ENCODE assay signal across 26 mouse cellular contexts in the genomic region with DNA sequence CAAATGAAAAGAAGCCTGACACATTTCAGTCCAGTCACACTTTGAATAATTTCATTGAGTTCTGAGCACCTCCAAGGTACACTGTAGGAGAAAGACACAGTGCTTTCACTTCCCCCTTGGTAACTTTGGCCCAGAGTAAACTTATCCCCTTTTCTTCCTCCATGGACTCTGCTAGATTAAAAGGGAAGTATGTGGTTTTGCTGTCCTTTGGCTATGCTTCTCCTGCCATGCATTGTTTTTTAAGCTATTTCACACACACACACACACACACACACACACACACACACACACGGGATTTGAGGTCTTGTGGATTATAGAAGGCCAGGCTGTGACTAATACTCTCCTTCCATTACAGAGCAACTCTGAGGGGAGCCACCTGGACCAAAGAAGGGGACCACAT. TPM values are rescaled to one million over a fixed set of nuclear protein-coding genes. Genes with fewer than 3 reads are reported as not detected.
DNase-seq lines count a peak whose midpoint lies in the region; ATAC-seq and TF ChIP-seq lines count a peak whose summit lies in the region.
"Had no signal": no experiment of that assay in that cellular context is flagged by ENCODE, and none has a peak within 500 bp of the region (broad histone marks: within the 10 kb centered on the region; RNA-seq: fewer than 3 reads in every experiment).

No protein-coding gene starts in this region.

- TF ChIP-seq CTCF in lung, postnatal 0 days (IDR thresholded peaks at IDR 0.05): no peak
- TF ChIP-seq CTCF in lung, adult 2 months (IDR thresholded peaks at IDR 0.05; ENCODE audit: insufficient read depth, low read length): no peak

- no peak overlapping the region for H3K4me3 ChIP-seq in lung, postnatal 0 days (ENCODE audit: low read depth, low read length)
- H3K4me3 ChIP-seq in lung, adult 2 months (replicated peaks; ENCODE audit: extremely low read depth, low read depth, low read length): no peak overlapping the region
- H3K4me3 ChIP-seq in midbrain, embryonic 15.5 days: no peak overlapping the region
- H3K4me3 ChIP-seq: forebrain, embryonic 12.5 days; heart, embryonic 13.5 days; myocyte had no signal

- H3K4me2 ChIP-seq in lung, postnatal 0 days (replicated peaks; ENCODE audit: low read depth, low read length): no peak overlapping the region
- no peak overlapping the region for H3K4me2 ChIP-seq in midbrain, embryonic 15.5 days
- H3K4me2 ChIP-seq: forebrain, embryonic 12.5 days; heart, embryonic 13.5 days; lung, embryonic 14.5 days; midbrain, embryonic 11.5 days had no signal

- no peak overlapping the region for H3K9ac ChIP-seq in lung, postnatal 0 days (replicated peaks; ENCODE audit: low read depth)
- H3K9ac ChIP-seq in midbrain, embryonic 15.5 days: no peak overlapping the region
- H3K9ac ChIP-seq: forebrain, embryonic 12.5 days; heart, embryonic 13.5 days; lung, embryonic 14.5 days had no signal

- no peaks in the 10 kb centered on the region for H3K9me3 ChIP-seq in lung, postnatal 0 days (ENCODE audit: low read length)
- H3K9me3 ChIP-seq in midbrain, embryonic 15.5 days: peaks cover 3% of the 10 kb centered on the region; the same call in 1 of the 2 replicates

- H3K27me3 ChIP-seq in lung, postnatal 0 days (replicated peaks; ENCODE audit: insufficient read depth, low read length): no peaks in the 10 kb centered on the region
- H3K27me3 ChIP-seq in midbrain, embryonic 15.5 days (replicated peaks): no peaks in the 10 kb centered on the region
- H3K27me3 ChIP-seq: forebrain, embryonic 12.5 days; heart, embryonic 13.5 days; Patski had no signal

- H3K4me1 ChIP-seq in lung, postnatal 0 days (ENCODE audit: insufficient read depth, low read depth, low read length): no peaks in the 10 kb centered on the region
- H3K4me1 ChIP-seq in lung, adult 2 months (ENCODE audit: control insufficient read depth, insufficient read depth, low read length): no peaks in the 10 kb centered on the region
- H3K4me1 ChIP-seq in midbrain, embryonic 15.5 days: no peaks in the 10 kb centered on the region
- H3K4me1 ChIP-seq: forebrain, embryonic 12.5 days; heart, embryonic 13.5 days had no signal

- TF ChIP-seq POLR2A in lung, adult 2 months (IDR thresholded peaks at IDR 0.05; ENCODE audit: borderline replicate concordance, extremely low read depth, low read depth, low read length): no peak

- 75% methylated on average over 1 of the region's 1 CpGs for WGBS in lung, postnatal 0 days
- 60% methylated on average over 1 of the region's 1 CpGs for WGBS in lung, adult 2 months
- WGBS in midbrain, embryonic 15.5 days: 65% methylated on average over 1 of the region's 1 CpGs

- peaks cover 10% of the 10 kb centered on the region; the same call in 1 of the 2 replicates for H3K36me3 ChIP-seq in lung, postnatal 0 days (ENCODE audit: insufficient read depth, low read length)
- H3K36me3 ChIP-seq in midbrain, embryonic 15.5 days (replicated peaks): peaks cover 25% of the 10 kb centered on the region

- ATAC-seq in lung, postnatal 0 days: no peak
- ATAC-seq in hematopoietic stem cell, adult 5-6 weeks (replicated peaks in 1 of 2; ENCODE audit: insufficient read depth in 1 of 2, low FRiP score in 2 of 2, low TSS enrichment in 1 of 2, low read depth in 1 of 2, poor library complexity in 2 of 2, severe bottlenecking in 2 of 2): peak; percentile 59 to 83
- ATAC-seq in midbrain, embryonic 15.5 days (replicated peaks): no peak
- ATAC-seq: activated CD4-positive, CD25-positive, alpha-beta regulatory T cell, adult 4 months; Patski had no signal

- DNase-seq in lung, postnatal 0 days (ENCODE audit: low spot score): peak; percentile 15
- no peak for DNase-seq in lung, adult 2 months
- DNase-seq in MEL-GATA-1-ER (ENCODE audit: extremely low read depth, low read depth): peak; percentile 49
- no peak for DNase-seq in cerebellum, adult 18-20 months
- DNase-seq in thymus, postnatal 10 days (ENCODE audit: low spot score in 2 of 2): no peak
- DNase-seq: adrenal gland, postnatal 25 days; cerebellum, adult 9-11 months; embryo, embryonic 11 days; gastrocnemius, postnatal 10 days; kidney, adult 2 months; kidney, postnatal 25 days; lung, embryonic 14.5 days; retina, postnatal 1 day; thymus, adult 18-20 months had no signal

- no peak for TF ChIP-seq EP300 in lung, postnatal 0 days (IDR thresholded peaks at IDR 0.05)

- no peak overlapping the region for H3K27ac ChIP-seq in lung, postnatal 0 days (ENCODE audit: low read length)
- H3K27ac ChIP-seq in midbrain, embryonic 15.5 days: no peak overlapping the region
- H3K27ac ChIP-seq: forebrain, embryonic 12.5 days; heart, embryonic 13.5 days had no signal

RNA-seq across cellular contexts. Expression of gene Gm45844, which starts 3.3 kb away (rescaled TPM):
- 1.7 and 1.8 TPM in 2 replicates for polyA plus RNA-seq in lung, postnatal 0 days (2015; fragmentation: Nextera tagmentation; extraction: Ambion mirVana)
- polyA plus RNA-seq in lung, adult 2 months (2012; rRNA removed): 0.40 and 1.6 TPM in 2 replicates
- total RNA-seq in hematopoietic stem cell, adult 5-6 weeks (2017): 1.3 and 2.3 TPM in 2 replicates
- 10.8 and 13.3 TPM in 2 replicates for polyA plus RNA-seq in midbrain, embryonic 15.5 days (2015; fragmentation: Nextera tagmentation; extraction: Ambion mirVana)
- polyA plus RNA-seq: small intestine, adult 2 months had no signal

RNA-seq across cellular contexts. Expression of gene Clcn4, which starts 19.3 kb away (rescaled TPM):
- 48.5 and 50.6 TPM in 2 replicates for polyA plus RNA-seq in lung, postnatal 0 days (2015; fragmentation: Nextera tagmentation; extraction: Ambion mirVana)
- 26.3 and 35.3 TPM in 2 replicates for polyA plus RNA-seq in lung, adult 2 months (2012; rRNA removed)
- total RNA-seq in hematopoietic stem cell, adult 5-6 weeks (2017): 33.7 and 44.8 TPM in 2 replicates
- polyA plus RNA-seq in midbrain, embryonic 15.5 days (2015; fragmentation: Nextera tagmentation; extraction: Ambion mirVana): 212 and 224 TPM in 2 replicates

RNA-seq across cellular contexts. Expression of gene Vmn2r29, which starts 34.3 kb away (rescaled TPM):
- polyA plus RNA-seq in lung, postnatal 0 days (2015; fragmentation: Nextera tagmentation; extraction: Ambion mirVana): 0.32 and 0.44 TPM in 2 replicates
- polyA plus RNA-seq in lung, adult 2 months (2012; rRNA removed): 0.17 and 0.56 TPM in 2 replicates
- total RNA-seq in hematopoietic stem cell, adult 5-6 weeks (2017): 2.8 TPM in 1 of 2 replicates, not detected in the other
- 0.67 and 1.6 TPM in 2 replicates for polyA plus RNA-seq in midbrain, embryonic 15.5 days (2015; fragmentation: Nextera tagmentation; extraction: Ambion mirVana)
- polyA plus RNA-seq: midbrain, embryonic 11.5 days; Patski; small intestine, adult 2 months had no signal

RNA-seq across cellular contexts. Expression of gene Vmn2r30, which starts 56.0 kb away (rescaled TPM):
- not detected in 2 replicates for polyA plus RNA-seq in lung, postnatal 0 days (2015; fragmentation: Nextera tagmentation; extraction: Ambion mirVana)
- not detected in 2 replicates for polyA plus RNA-seq in lung, adult 2 months (2012; rRNA removed)
- 0.13 TPM in 1 of 2 replicates, not detected in the other for total RNA-seq in hematopoietic stem cell, adult 5-6 weeks (2017)
- 0.01 TPM in 1 of 2 replicates, not detected in the other for polyA plus RNA-seq in midbrain, embryonic 15.5 days (2015; fragmentation: Nextera tagmentation; extraction: Ambion mirVana)
- total RNA-seq: gastrocnemius, postnatal 10 days had no signal
- polyA plus RNA-seq: activated CD4-positive, CD25-positive, alpha-beta regulatory T cell, adult 4 months; forebrain, embryonic 12.5 days; frontal cortex, adult 2 months; heart, embryonic 13.5 days; hindbrain, embryonic 11.5 days; kidney, adult 2 months; limb, embryonic 14.5 days; lung, embryonic 14.5 days; midbrain, embryonic 11.5 days; myocyte; Patski; small intestine, adult 2 months had no signal

Comparison
In these comparisons a context has a peak if more than half of its experiments do, and no peak if none do; other contexts are left out.
1. DNase-seq: peak in lung, postnatal 0 days (single experiment) and MEL-GATA-1-ER (single experiment); none in lung, adult 2 months (single experiment), cerebellum, adult 18-20 months (0 of 2) and thymus, postnatal 10 days (0 of 2).
2. ATAC-seq: peak in hematopoietic stem cell, adult 5-6 weeks (2 of 2); none in lung, postnatal 0 days (single experiment) and midbrain, embryonic 15.5 days (single experiment).